In genomic region chr1:24124610-24125009, GRCm38 (mm10) we compare ENCODE assay signal across 26 mouse cellular contexts. TPM values are rescaled to one million over a fixed set of nuclear protein-coding genes. Genes with fewer than 3 reads are reported as not detected.
DNase-seq lines count a peak whose midpoint lies in the region; ATAC-seq lines count a peak whose summit lies in the region.
"Had no signal": no experiment of that assay in that cellular context is flagged by ENCODE, and none has a peak within 500 bp of the region (broad histone marks: within the 10 kb centered on the region; RNA-seq: fewer than 3 reads in every experiment).

No protein-coding gene starts in this region.

- H3K9ac ChIP-seq in hindbrain, embryonic 11.5 days (ENCODE audit: low read depth, low read length), result no peak overlapping the region
- no peak overlapping the region for H3K9ac ChIP-seq in hindbrain, embryonic 14.5 days
- H3K9ac ChIP-seq in neural tube, embryonic 12.5 days, result no peak overlapping the region
- H3K9ac ChIP-seq in neural tube, embryonic 14.5 days (replicated peaks; ENCODE audit: low read depth, low read length), result no peak overlapping the region
- H3K9ac ChIP-seq: embryonic facial prominence, embryonic 13.5 days; embryonic facial prominence, embryonic 15.5 days; forebrain, embryonic 12.5 days had no signal

- no peak overlapping the region for H3K4me3 ChIP-seq in hindbrain, embryonic 11.5 days (ENCODE audit: low read depth, low read length)
- H3K4me3 ChIP-seq in hindbrain, embryonic 14.5 days (replicated peaks; ENCODE audit: low read length), result no peak overlapping the region
- H3K4me3 ChIP-seq in neural tube, embryonic 12.5 days, result no peak overlapping the region
- no peak overlapping the region for H3K4me3 ChIP-seq in neural tube, embryonic 14.5 days (ENCODE audit: low read depth, low read length)
- H3K4me3 ChIP-seq: embryonic facial prominence, embryonic 13.5 days; embryonic facial prominence, embryonic 15.5 days; erythroblast, embryonic 14.5 days; forebrain, embryonic 10.5 days; forebrain, embryonic 12.5 days had no signal

- H3K4me2 ChIP-seq in hindbrain, embryonic 11.5 days (replicated peaks; ENCODE audit: low read depth, low read length), result no peak overlapping the region
- no peak overlapping the region for H3K4me2 ChIP-seq in hindbrain, embryonic 14.5 days (replicated peaks)
- no peak overlapping the region for H3K4me2 ChIP-seq in neural tube, embryonic 12.5 days (replicated peaks)
- no peak overlapping the region for H3K4me2 ChIP-seq in neural tube, embryonic 14.5 days (ENCODE audit: low read depth, low read length)
- H3K4me2 ChIP-seq: embryonic facial prominence, embryonic 13.5 days; embryonic facial prominence, embryonic 15.5 days; forebrain, embryonic 12.5 days had no signal

- peak; percentile 20 for DNase-seq in hindbrain, embryonic 11.5 days (ENCODE audit: low spot score)
- DNase-seq in hindbrain, embryonic 14.5 days (ENCODE audit: low spot score), result no peak
- DNase-seq in neural tube, embryonic 10.5 days (ENCODE audit: extremely low spot score, low spot score), result no peak
- peak; percentile 37 for DNase-seq in mesoderm, embryonic 11.5 days (ENCODE audit: low read depth, low spot score)
- DNase-seq in layer of hippocampus, adult 18-20 months (ENCODE audit: low spot score in 2 of 2), result no peak
- DNase-seq: adrenal gland, adult 2 months; adrenal gland, postnatal 10 days; adrenal gland, postnatal 25 days; cerebellum, adult 11 months; cerebellum, adult 18-20 months; cerebellum, adult 8-10 months; cerebellum, adult 9-11 months; cerebellum, postnatal 14 days; cerebellum, postnatal 36 days had no signal

- H3K36me3 ChIP-seq in hindbrain, embryonic 11.5 days (ENCODE audit: control insufficient read depth, insufficient read depth, low read length), result no peaks in the 10 kb centered on the region
- no peaks in the 10 kb centered on the region for H3K36me3 ChIP-seq in hindbrain, embryonic 14.5 days (replicated peaks; ENCODE audit: control insufficient read depth, insufficient read depth)
- H3K36me3 ChIP-seq in neural tube, embryonic 12.5 days, result no peaks in the 10 kb centered on the region
- H3K36me3 ChIP-seq in neural tube, embryonic 14.5 days (ENCODE audit: control insufficient read depth, insufficient read depth, low read length), result no peaks in the 10 kb centered on the region
- H3K36me3 ChIP-seq: embryonic facial prominence, embryonic 13.5 days; embryonic facial prominence, embryonic 15.5 days; forebrain, embryonic 10.5 days; forebrain, embryonic 12.5 days had no signal

- H3K27me3 ChIP-seq in hindbrain, embryonic 11.5 days (ENCODE audit: control insufficient read depth, insufficient read depth, low read length), result no peaks in the 10 kb centered on the region
- H3K27me3 ChIP-seq in hindbrain, embryonic 14.5 days (ENCODE audit: control insufficient read depth, insufficient read depth, low read length), result no peaks in the 10 kb centered on the region
- no peaks in the 10 kb centered on the region for H3K27me3 ChIP-seq in neural tube, embryonic 12.5 days (replicated peaks)
- H3K27me3 ChIP-seq in neural tube, embryonic 14.5 days (ENCODE audit: control insufficient read depth, insufficient read depth, low read length), result no peaks in the 10 kb centered on the region
- H3K27me3 ChIP-seq: embryonic facial prominence, embryonic 13.5 days; embryonic facial prominence, embryonic 15.5 days; forebrain, embryonic 12.5 days had no signal

- H3K27ac ChIP-seq in hindbrain, embryonic 11.5 days (ENCODE audit: low read depth, low read length), result no peak overlapping the region
- no peak overlapping the region for H3K27ac ChIP-seq in hindbrain, embryonic 14.5 days
- H3K27ac ChIP-seq in neural tube, embryonic 12.5 days, result no peak overlapping the region
- H3K27ac ChIP-seq in neural tube, embryonic 14.5 days (ENCODE audit: low read depth, low read length), result no peak overlapping the region
- H3K27ac ChIP-seq: embryonic facial prominence, embryonic 13.5 days; embryonic facial prominence, embryonic 15.5 days; forebrain, embryonic 10.5 days; forebrain, embryonic 12.5 days had no signal

- H3K4me1 ChIP-seq in hindbrain, embryonic 11.5 days (replicated peaks; ENCODE audit: control insufficient read depth, insufficient read depth, low read length), result no peaks in the 10 kb centered on the region
- no peaks in the 10 kb centered on the region for H3K4me1 ChIP-seq in hindbrain, embryonic 14.5 days (replicated peaks; ENCODE audit: control insufficient read depth, insufficient read depth, low read length)
- no peaks in the 10 kb centered on the region for H3K4me1 ChIP-seq in neural tube, embryonic 12.5 days
- H3K4me1 ChIP-seq in neural tube, embryonic 14.5 days (ENCODE audit: control insufficient read depth, insufficient read depth, low read length), result no peaks in the 10 kb centered on the region
- H3K4me1 ChIP-seq: forebrain, embryonic 10.5 days; forebrain, embryonic 12.5 days had no signal

- 70% methylated on average over 3 of the region's 3 CpGs for WGBS in hindbrain, embryonic 11.5 days
- WGBS in hindbrain, embryonic 14.5 days, result 55% methylated on average over 3 of the region's 3 CpGs
- WGBS in neural tube, embryonic 12.5 days, result 66% methylated on average over 3 of the region's 3 CpGs
- WGBS in neural tube, embryonic 14.5 days, result 49% methylated on average over 3 of the region's 3 CpGs

- H3K9me3 ChIP-seq in hindbrain, embryonic 11.5 days (ENCODE audit: control insufficient read depth, low read length), result no peaks in the 10 kb centered on the region
- no peaks in the 10 kb centered on the region for H3K9me3 ChIP-seq in hindbrain, embryonic 14.5 days (ENCODE audit: control insufficient read depth, low read length)
- no peaks in the 10 kb centered on the region for H3K9me3 ChIP-seq in neural tube, embryonic 12.5 days
- no peaks in the 10 kb centered on the region for H3K9me3 ChIP-seq in neural tube, embryonic 14.5 days (ENCODE audit: control insufficient read depth, low read length)
- H3K9me3 ChIP-seq: embryonic facial prominence, embryonic 13.5 days; embryonic facial prominence, embryonic 15.5 days; forebrain, embryonic 10.5 days; forebrain, embryonic 12.5 days had no signal

- ATAC-seq in hindbrain, embryonic 11.5 days (ENCODE audit: low FRiP score), result no peak; the same call in 1 of the 2 replicates
- no peak for ATAC-seq in hindbrain, embryonic 14.5 days (ENCODE audit: low FRiP score)
- peak; percentile 66; the same call in 1 of the 2 replicates for ATAC-seq in neural tube, embryonic 12.5 days (ENCODE audit: low FRiP score, low read depth)
- peak; percentile 49; the same call in 1 of the 2 replicates for ATAC-seq in neural tube, embryonic 14.5 days (ENCODE audit: low read depth)
- ATAC-seq: forebrain, embryonic 14.5 days; forebrain, embryonic 16.5 days had no signal

RNA-seq across cellular contexts. Expression of gene Fam135a, which starts 24.5 kb away (rescaled TPM):
- 34.4 and 37.6 TPM in 2 replicates for polyA plus RNA-seq in hindbrain, embryonic 11.5 days (2014; fragmentation: Nextera tagmentation; extraction: Ambion mirVana)
- polyA plus RNA-seq in hindbrain, embryonic 14.5 days (2014; fragmentation: Nextera tagmentation; extraction: Ambion mirVana), result 27.4 and 27.6 TPM in 2 replicates
- 42.9 and 49.3 TPM in 2 replicates for polyA plus RNA-seq in neural tube, embryonic 12.5 days (2016; fragmentation: Nextera tagmentation; extraction: Ambion mirVana)
- 30.0 and 34.9 TPM in 2 replicates for polyA plus RNA-seq in neural tube, embryonic 14.5 days (2014; fragmentation: Nextera tagmentation; extraction: Ambion mirVana)
- total RNA-seq in layer of hippocampus, adult 18-20 months (2021), result 10 to 100 TPM; 23.5 to 23.8 TPM
- total RNA-seq: MEL had no signal
- polyA plus RNA-seq: erythroblast, embryonic 14.5 days had no signal

RNA-seq across cellular contexts. Expression of gene Col9a1, which starts 52.8 kb away (rescaled TPM):
- polyA plus RNA-seq in hindbrain, embryonic 11.5 days (2014; fragmentation: Nextera tagmentation; extraction: Ambion mirVana), result 23.5 and 26.8 TPM in 2 replicates
- 1.6 and 2.6 TPM in 2 replicates for polyA plus RNA-seq in hindbrain, embryonic 14.5 days (2014; fragmentation: Nextera tagmentation; extraction: Ambion mirVana)
- polyA plus RNA-seq in neural tube, embryonic 12.5 days (2016; fragmentation: Nextera tagmentation; extraction: Ambion mirVana), result 30.9 and 39.8 TPM in 2 replicates
- polyA plus RNA-seq in neural tube, embryonic 14.5 days (2014; fragmentation: Nextera tagmentation; extraction: Ambion mirVana), result 0.72 and 1.3 TPM in 2 replicates
- total RNA-seq in layer of hippocampus, adult 18-20 months (2021), result under 1 TPM; 0.25 to 0.30 TPM
- total RNA-seq: adrenal gland, adult 2 months; adrenal gland, postnatal 25 days; common myeloid progenitor, adult 5-6 weeks; MEL had no signal
- polyA plus RNA-seq: adrenal gland, adult 2 months; C2C12 had no signal

Comparison
In these comparisons a context has a peak if more than half of its experiments do, and no peak if none do; other contexts are left out.
1. DNase-seq: peak in hindbrain, embryonic 11.5 days (single experiment) and mesoderm, embryonic 11.5 days (single experiment); none in hindbrain, embryonic 14.5 days (single experiment), neural tube, embryonic 10.5 days (single experiment) and layer of hippocampus, adult 18-20 months (0 of 2).
2. ATAC-seq: peak in neural tube, embryonic 12.5 days (single experiment) and neural tube, embryonic 14.5 days (single experiment); none in hindbrain, embryonic 11.5 days (single experiment) and hindbrain, embryonic 14.5 days (single experiment).